Mouse (Mus musculus) CH12.LX (cell line): ENCODE data around the gene Upk3a. TPM values are rescaled to one million over a fixed set of nuclear protein-coding genes. Genes with fewer than 3 reads are reported as not detected.

Experiments used
- DNase-seq: peaks from one replicate; pipeline ENCODE4 v3.0.0-alpha.2; 2013; ENCODE audit errors: extremely low read depth
- H3K27ac ChIP-seq: 2 replicates; pipeline ENCODE4 v1.5.1; 2012; ENCODE audit warnings: low read depth, mild to moderate bottlenecking, control low read depth, moderate library complexity; ENCODE audit not compliant: insufficient read depth
- H3K27me3 ChIP-seq: replicated peaks from 2 replicates; pipeline ENCODE3; 2012; ENCODE audit warnings: inconsistent platforms
- H3K36me3 ChIP-seq, 2 experiments: replicated peaks in 1 of 2; 2 replicates each; pipeline versions ENCODE3 to v1.6.1; 2012; ENCODE audit warnings: inconsistent platforms in 1 of 2, low read length in 1 of 2, mild to moderate bottlenecking in 1 of 2, mixed read lengths in 1 of 2, moderate library complexity in 1 of 2; ENCODE audit not compliant: control insufficient read depth in 1 of 2, insufficient read depth in 1 of 2
- H3K4me1 ChIP-seq, 2 experiments: 2 replicates each; pipeline ENCODE4 v1.6.1; 2012; ENCODE audit warnings: inconsistent platforms in 1 of 2, moderate library complexity in 1 of 2; ENCODE audit not compliant: insufficient read depth in 2 of 2, control insufficient read depth in 1 of 2
- H3K4me2 ChIP-seq: 2 replicates; pipeline ENCODE4 v1.6.1; 2012; ENCODE audit warnings: low read depth, mild to moderate bottlenecking, control low read depth; ENCODE audit not compliant: poor library complexity, insufficient read depth, severe bottlenecking
- H3K4me3 ChIP-seq, 3 experiments: fragments of 150-350 bp in 1 of 3; sonication (generic) in 1 of 3; replicated peaks in 1 of 3; 2 replicates each; pipeline versions ENCODE3 to v1.5.1; 2011 to 2012; ENCODE audit warnings: low read depth in 2 of 3, low read length in 2 of 3, mild to moderate bottlenecking in 2 of 3, moderate library complexity in 2 of 3, control low read depth in 1 of 3, improper control_type of control experiment in 1 of 3, inconsistent platforms in 1 of 3, mixed read lengths in 1 of 3; ENCODE audit not compliant: poor library complexity in 1 of 3
- H3K79me2 ChIP-seq: replicated peaks from 2 replicates; pipeline ENCODE4 v1.6.1; 2012; ENCODE audit warnings: mild to moderate bottlenecking, moderate library complexity; ENCODE audit not compliant: control insufficient read depth, poor library complexity, insufficient read depth, severe bottlenecking; ENCODE audit errors: extremely low read depth
- H3K9ac ChIP-seq: 2 replicates; pipeline ENCODE4 v1.6.1; 2012; ENCODE audit warnings: low read depth, mild to moderate bottlenecking, control low read depth, moderate library complexity; ENCODE audit not compliant: insufficient read depth
- H3K9me3 ChIP-seq: replicated peaks from 2 replicates; pipeline ENCODE3; 2012; ENCODE audit warnings: low read length, inconsistent platforms, mixed read lengths
- BHLHE40 ChIP-seq: IDR thresholded peaks from 2 replicates; pipeline ENCODE4 v1.6.1; 2011; ENCODE audit warnings: mild to moderate bottlenecking, low read depth, low read length, improper control_type of control experiment
- CHD1 ChIP-seq: IDR thresholded peaks from 2 replicates; pipeline ENCODE4 v1.6.1; 2012; ENCODE audit warnings: low read depth, low read length, improper control_type of control experiment, inconsistent platforms
- CHD2 ChIP-seq: IDR thresholded peaks from 2 replicates; pipeline ENCODE4 v1.6.1; 2011; ENCODE audit warnings: low read length, improper control_type of control experiment
- CTCF ChIP-seq, 2 experiments: IDR thresholded peaks in 1 of 2; conservative IDR thresholded peaks in 1 of 2; 2 replicates each; pipeline ENCODE4 v1.5.1; 2011 to 2012; ENCODE audit warnings: low read depth in 2 of 2, low read length in 2 of 2, improper control_type of control experiment in 1 of 2, inconsistent platforms in 1 of 2, mild to moderate bottlenecking in 1 of 2, moderate library complexity in 1 of 2
- E2F4 ChIP-seq: IDR thresholded peaks from 2 replicates; pipeline ENCODE4 v1.6.1; 2011; ENCODE audit warnings: low read depth, low read length, improper control_type of control experiment; ENCODE audit not compliant: insufficient replicate concordance
- ELF1 ChIP-seq: IDR thresholded peaks from 2 replicates; pipeline ENCODE4 v1.6.1; 2014; ENCODE audit warnings: low read depth, mild to moderate bottlenecking, inconsistent platforms, low read length, improper control_type of control experiment
- EP300 ChIP-seq: IDR thresholded peaks from 2 replicates; pipeline ENCODE4 v1.6.1; 2011; ENCODE audit warnings: low read length, improper control_type of control experiment
- ETS1 ChIP-seq: conservative IDR thresholded peaks from 2 replicates; pipeline ENCODE4 v1.6.1; 2012; ENCODE audit warnings: low read depth, mild to moderate bottlenecking, inconsistent platforms, low read length, improper control_type of control experiment, moderate library complexity
- GABPA ChIP-seq: IDR thresholded peaks from 2 replicates; pipeline ENCODE4 v1.6.1; 2012; ENCODE audit warnings: low read depth, low read length, improper control_type of control experiment, inconsistent platforms; ENCODE audit not compliant: insufficient replicate concordance
- HCFC1 ChIP-seq: IDR thresholded peaks from 2 replicates; pipeline ENCODE4 v1.6.1; 2012; ENCODE audit warnings: low read depth, mild to moderate bottlenecking, inconsistent platforms, low read length, improper control_type of control experiment
- IRF4 ChIP-seq: IDR thresholded peaks from 2 replicates; pipeline ENCODE4 v1.6.1; 2014; ENCODE audit warnings: low read depth, mild to moderate bottlenecking, inconsistent platforms, low read length, improper control_type of control experiment
- JUN ChIP-seq: IDR thresholded peaks from 2 replicates; pipeline ENCODE4 v1.6.1; 2011; ENCODE audit warnings: low read depth, mild to moderate bottlenecking, low read length, improper control_type of control experiment, moderate library complexity; ENCODE audit not compliant: insufficient read depth
- JUND ChIP-seq: conservative IDR thresholded peaks from 2 replicates; pipeline ENCODE4 v1.6.1; 2011; ENCODE audit warnings: low read depth, low read length, improper control_type of control experiment
- KAT2A ChIP-seq: IDR thresholded peaks from 2 replicates; pipeline ENCODE4 v1.6.1; 2012; ENCODE audit warnings: low read length, improper control_type of control experiment, inconsistent platforms; ENCODE audit not compliant: insufficient replicate concordance
- MAFK ChIP-seq: IDR thresholded peaks from 2 replicates; pipeline ENCODE4 v1.6.1; 2011; ENCODE audit warnings: low read length, improper control_type of control experiment; ENCODE audit not compliant: insufficient replicate concordance
- MAX ChIP-seq: IDR thresholded peaks from 2 replicates; pipeline ENCODE4 v1.6.1; 2011; ENCODE audit warnings: low read length, improper control_type of control experiment
- MAZ ChIP-seq: IDR thresholded peaks from 2 replicates; pipeline ENCODE4 v1.6.1; 2012; ENCODE audit warnings: low read depth, mild to moderate bottlenecking, inconsistent platforms, low read length, improper control_type of control experiment, moderate library complexity
- MEF2A ChIP-seq: IDR thresholded peaks from 2 replicates; pipeline ENCODE4 v1.6.1; 2014; ENCODE audit warnings: low read depth, mild to moderate bottlenecking, inconsistent platforms, low read length, improper control_type of control experiment, borderline replicate concordance
- MXI1 ChIP-seq: IDR thresholded peaks from 2 replicates; pipeline ENCODE4 v1.6.1; 2011; ENCODE audit warnings: mild to moderate bottlenecking, low read depth, low read length, improper control_type of control experiment
- MYC ChIP-seq: IDR thresholded peaks from 2 replicates; pipeline ENCODE4 v1.6.1; 2011; ENCODE audit warnings: low read depth, mild to moderate bottlenecking, improper control_type of control experiment, low read length
- NELFE ChIP-seq: IDR thresholded peaks from 2 replicates; pipeline ENCODE4 v1.6.1; 2011; ENCODE audit warnings: low read depth, low read length, improper control_type of control experiment
- NRF1 ChIP-seq: IDR thresholded peaks from 2 replicates; pipeline ENCODE4 v1.6.1; 2014; ENCODE audit warnings: low read depth, mild to moderate bottlenecking, inconsistent platforms, low read length, improper control_type of control experiment, moderate library complexity
- PAX5 ChIP-seq: IDR thresholded peaks from 2 replicates; pipeline ENCODE4 v1.6.1; 2012; ENCODE audit warnings: low read length, inconsistent platforms, mixed read lengths
- POLR2A ChIP-seq: IDR thresholded peaks from 2 replicates; pipeline ENCODE4 v1.6.1; 2011; ENCODE audit warnings: low read depth, mild to moderate bottlenecking, improper control_type of control experiment, low read length
- POLR2AphosphoS2 ChIP-seq: IDR thresholded peaks from 2 replicates; pipeline ENCODE4 v1.6.1; 2011; ENCODE audit warnings: low read depth, low read length, improper control_type of control experiment
- RAD21 ChIP-seq: IDR thresholded peaks from 2 replicates; pipeline ENCODE4 v1.6.1; 2011; ENCODE audit warnings: low read depth, mild to moderate bottlenecking, low read length, improper control_type of control experiment, moderate library complexity
- RCOR1 ChIP-seq: conservative IDR thresholded peaks from 2 replicates; pipeline ENCODE4 v1.6.1; 2012; ENCODE audit warnings: low read depth, mild to moderate bottlenecking, inconsistent platforms, low read length, improper control_type of control experiment
- SIN3A ChIP-seq: IDR thresholded peaks from 2 replicates; pipeline ENCODE4 v1.6.1; 2012; ENCODE audit warnings: low read length, improper control_type of control experiment, inconsistent platforms
- SMC3 ChIP-seq: IDR thresholded peaks from 2 replicates; pipeline ENCODE4 v1.6.1; 2011; ENCODE audit warnings: low read depth, low read length, improper control_type of control experiment
- TBP ChIP-seq: conservative IDR thresholded peaks from 2 replicates; pipeline ENCODE4 v1.6.1; 2011; ENCODE audit warnings: low read depth, low read length, improper control_type of control experiment
- TCF12 ChIP-seq: IDR thresholded peaks from 2 replicates; pipeline ENCODE4 v1.6.1; 2014; ENCODE audit warnings: low read depth, mild to moderate bottlenecking, inconsistent platforms, low read length, improper control_type of control experiment
- UBTF ChIP-seq: IDR thresholded peaks from 2 replicates; pipeline ENCODE4 v1.6.1; 2012; ENCODE audit warnings: low read depth, mild to moderate bottlenecking, inconsistent platforms, low read length, improper control_type of control experiment, moderate library complexity
- USF1 ChIP-seq: IDR thresholded peaks from 2 replicates; pipeline ENCODE4 v1.6.1; 2014; ENCODE audit warnings: low read depth, mild to moderate bottlenecking, inconsistent platforms, low read length, improper control_type of control experiment
- USF2 ChIP-seq: conservative IDR thresholded peaks from 2 replicates; pipeline ENCODE4 v1.6.1; 2011; ENCODE audit warnings: low read depth, low read length, improper control_type of control experiment
- ZC3H11A ChIP-seq: IDR thresholded peaks from 2 replicates; pipeline ENCODE4 v1.6.1; 2012; ENCODE audit warnings: low read depth, mild to moderate bottlenecking, inconsistent platforms, low read length, improper control_type of control experiment
- ZKSCAN1 ChIP-seq: IDR thresholded peaks from 2 replicates; pipeline ENCODE4 v1.6.1; 2012; ENCODE audit warnings: low read depth, inconsistent platforms, low read length, improper control_type of control experiment, borderline replicate concordance
- ZMIZ1 ChIP-seq: IDR thresholded peaks from 2 replicates; pipeline ENCODE4 v1.6.1; 2012; ENCODE audit warnings: low read depth, mild to moderate bottlenecking, inconsistent platforms, low read length, improper control_type of control experiment
- ZNF384 ChIP-seq: IDR thresholded peaks from 2 replicates; pipeline ENCODE4 v1.6.1; 2012; ENCODE audit warnings: low read depth, low read length, improper control_type of control experiment, inconsistent platforms
- dilution Hi-C: fragments of 300-500 bp; cut with MboI; formaldehyde crosslinking; loops from 2 replicates; pipeline ENCODE4 v1.14.3; 2020; ENCODE audit warnings: low sequenced_read_pairs; ENCODE audit not compliant: extremely low pct_unique_long_range_greater_than_20kb, extremely low pct_ligation_motif_present
- in situ Hi-C: fragments of 300-500 bp; cut with MboI; formaldehyde crosslinking; loops from 3 replicates; pipeline ENCODE4 v1.14.3; 2019; ENCODE audit warnings: low sequenced_read_pairs, low pct_ligation_motif_present, low pct_unique_long_range_greater_than_20kb, mixed read lengths
- polyA plus RNA-seq: library from polyadenylated mRNA; unstranded; fragments of >175 nt; gene quantifications from 2 replicates; pipeline ENCODE4 v1.2.1, GENCODE M21; 2012; ENCODE audit warnings: low read depth; ENCODE audit not compliant: insufficient read length
- total RNA-seq, 2 experiments: library from RNA; depleted of rRNA; stranded (reverse); fragments of 300-350 nt in 1 of 2; fragments of >200 nt in 1 of 2; gene quantifications; 2 replicates each; pipeline ENCODE4 v1.2.3; 2012 to 2014

Gene Upk3a
- total and polyA plus RNA-seq, 3 experiments, result not detected

DNA sequence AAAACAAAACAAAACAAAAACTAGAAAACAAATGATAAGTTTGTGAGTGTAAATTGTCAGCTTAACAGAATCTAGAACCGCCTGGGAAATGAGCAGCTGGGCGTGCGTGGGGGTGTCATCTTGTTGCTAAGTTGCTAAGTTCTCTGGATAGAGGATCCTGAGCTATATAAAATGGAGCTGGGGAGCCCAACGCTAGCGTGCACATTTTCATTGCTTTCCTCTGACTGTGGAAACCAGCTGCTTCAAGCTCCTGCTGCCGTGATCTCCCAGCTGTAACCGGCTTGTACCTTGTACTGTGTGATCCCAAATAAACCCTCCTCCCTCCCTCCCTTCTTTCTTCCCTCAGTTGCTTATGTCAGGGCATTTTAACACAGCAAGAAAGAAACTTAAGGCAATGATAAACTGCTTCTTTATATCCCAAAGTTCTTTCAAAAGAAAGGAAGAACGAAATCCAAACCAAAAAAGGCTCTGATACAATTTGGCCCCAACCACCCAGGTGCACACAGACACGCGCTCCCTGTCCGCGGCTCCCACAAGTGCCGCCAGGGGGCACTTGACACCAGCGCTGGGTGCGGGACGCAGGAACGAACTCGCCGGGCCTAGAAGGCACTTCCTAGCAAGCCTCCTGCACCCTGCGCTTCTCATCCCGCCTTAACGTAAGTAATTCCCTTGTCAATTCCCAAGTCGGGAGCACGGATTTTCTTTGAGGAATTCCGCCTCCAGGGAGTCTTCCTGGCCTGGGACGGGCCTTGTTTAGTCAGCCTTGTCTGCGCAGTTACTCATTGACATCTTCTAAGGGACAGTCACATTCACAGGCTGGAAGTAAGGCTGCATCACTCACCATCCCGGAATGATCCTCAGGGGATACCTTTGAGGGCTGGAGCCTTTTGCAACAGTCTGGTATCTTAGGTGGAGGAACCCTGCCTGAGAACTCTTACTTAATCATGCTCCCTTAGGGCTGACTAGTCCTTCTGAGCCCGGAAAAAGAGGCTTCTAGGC lies 15.7 kb upstream of the Upk3a start:
- H3K9ac ChIP-seq, result no peak overlapping the region
- DNase-seq, result peak; percentile 54
- dilution Hi-C loops, result no loop called here
- H3K27me3 ChIP-seq, result peaks cover 3% of the 10 kb centered on the region
- no peak overlapping the region for H3K27ac ChIP-seq
- no peaks in the 10 kb centered on the region for H3K36me3 ChIP-seq
- TF ChIP-seq EP300 (no peak), USF2 (no peak), MAFK (no peak), RAD21 (peak; percentile 85), ZMIZ1 (no peak), MXI1 (no peak), TBP (no peak), NRF1 (no peak), CHD1 (no peak), IRF4 (0 out of 2 replicates have a peak, but pooled peaks have one; percentile 10), SIN3A (no peak), MAX (no peak), HCFC1 (no peak), JUND (no peak), ZC3H11A (0 out of 2 replicates have a peak, but pooled peaks have one; percentile 22), MAZ (no peak), NELFE (no peak), UBTF (no peak), JUN (no peak), CHD2 (no peak), POLR2AphosphoS2 (no peak), CTCF (conservative IDR thresholded peaks at IDR 0.05 in 1 of 2, IDR thresholded peaks at IDR 0.05 in 1 of 2; ENCODE audit: low read depth in 2 of 2, low read length in 2 of 2) (peak in 1 of 2 experiments; percentile 94; a peak in 2 of 4 replicates), USF1 (no peak), SMC3 (peak; percentile 92), E2F4 (no peak), MYC (no peak), ZNF384 (no peak), PAX5 (no peak), ETS1 (no peak), KAT2A (no peak), MEF2A (no peak; the same call in 1 of the 2 replicates), GABPA (no peak), ELF1 (0 out of 2 replicates have a peak, but pooled peaks have one; percentile 25), TCF12 (peak; percentile 49; the same call in 1 of the 2 replicates), POLR2A (no peak), RCOR1 (no peak), ZKSCAN1 (no peak), BHLHE40 (no peak)
- TF ChIP-seq, all 38 proteins: peak for 7
- Histone ChIP-seq H3K4me3 (no peak overlapping the region), H3K4me2 (no peak overlapping the region), H3K9me3 (no peaks in the 10 kb centered on the region), H3K79me2 (no peaks in the 10 kb centered on the region), H3K4me1 (peaks cover 3 to 20% of the 10 kb centered on the region in 2 experiments)
- in situ Hi-C loops, result loop anchor here (10.0 kb wide), 1 partner anchor 74 kb away; no protein-coding TSS in a partner anchor
